Comparison of ENCODE assay signal across 15 mouse cellular contexts in the genomic region with DNA sequence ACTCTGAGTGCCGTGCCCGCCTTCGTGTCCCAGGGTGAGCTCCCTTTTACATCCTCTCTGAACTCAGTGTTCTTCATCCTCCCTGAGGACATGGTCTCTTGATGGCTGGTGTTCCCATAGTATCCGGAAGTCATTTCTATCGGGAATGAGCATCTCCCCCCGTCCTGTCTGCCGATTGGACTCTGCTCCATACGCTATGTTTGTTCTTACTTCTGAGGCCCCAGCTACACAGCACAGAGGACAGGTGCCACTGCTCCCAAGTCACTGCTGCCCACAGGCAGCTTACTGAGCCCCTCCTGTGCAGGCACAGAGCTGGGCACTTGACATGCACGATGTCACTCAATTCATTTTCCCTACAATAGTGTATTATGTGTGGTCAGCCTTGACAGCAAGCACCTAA. TPM values are rescaled to one million over a fixed set of nuclear protein-coding genes. Genes with fewer than 3 reads are reported as not detected.
A peak's percentile ranks its signal among the peaks of the same experiment; 100 is the strongest.
DNase-seq lines count a peak whose midpoint lies in the region; ATAC-seq lines count a peak whose summit lies in the region.
"Had no signal": no experiment of that assay in that cellular context is flagged by ENCODE, and none has a peak within 500 bp of the region (broad histone marks: within the 10 kb centered on the region; RNA-seq: fewer than 3 reads in every experiment).

No protein-coding gene starts in this region.

- no peak overlapping the region for H3K4me3 ChIP-seq in heart, embryonic 12.5 days
- H3K4me3 ChIP-seq in lung, embryonic 16.5 days (ENCODE audit: low read length), result no peak overlapping the region
- H3K4me3 ChIP-seq in hindbrain, embryonic 15.5 days, result no peak overlapping the region
- H3K4me3 ChIP-seq: left cerebral cortex, adult 2 months; limb, embryonic 15.5 days; stomach, embryonic 15.5 days had no signal

- no peak overlapping the region for H3K9ac ChIP-seq in heart, embryonic 12.5 days
- H3K9ac ChIP-seq in lung, embryonic 16.5 days (ENCODE audit: low read length), result no peak overlapping the region
- no peak overlapping the region for H3K9ac ChIP-seq in hindbrain, embryonic 15.5 days
- H3K9ac ChIP-seq: limb, embryonic 15.5 days; stomach, embryonic 15.5 days had no signal

- DNase-seq in heart, adult 11 months, result no peak
- no peak for DNase-seq in lung, postnatal 4 days
- DNase-seq in lung, postnatal 36 days, result peak; percentile 45
- no peak for DNase-seq in gastrocnemius, postnatal 10 days
- DNase-seq in adrenal gland, adult 2 months, result no peak
- DNase-seq: B cell, adult 2 months; right cerebral cortex, postnatal 4 days; thymus, postnatal 14 days had no signal

- H3K4me1 ChIP-seq in heart, embryonic 12.5 days (replicated peaks), result peaks cover 40% of the 10 kb centered on the region
- peaks cover 31% of the 10 kb centered on the region for H3K4me1 ChIP-seq in lung, embryonic 16.5 days (replicated peaks; ENCODE audit: control insufficient read depth, insufficient read depth, low read length)
- peaks cover 70% of the 10 kb centered on the region for H3K4me1 ChIP-seq in hindbrain, embryonic 15.5 days (replicated peaks)

- WGBS in heart, embryonic 12.5 days, result 67% methylated on average over 9 of the region's 9 CpGs
- 54% methylated on average over 9 of the region's 9 CpGs for WGBS in lung, embryonic 16.5 days
- WGBS in hindbrain, embryonic 15.5 days, result 69% methylated on average over 9 of the region's 9 CpGs

- no peaks in the 10 kb centered on the region for H3K9me3 ChIP-seq in heart, embryonic 12.5 days (replicated peaks)
- H3K9me3 ChIP-seq in lung, embryonic 16.5 days (ENCODE audit: control insufficient read depth, low read length), result no peaks in the 10 kb centered on the region
- no peaks in the 10 kb centered on the region for H3K9me3 ChIP-seq in hindbrain, embryonic 15.5 days
- H3K9me3 ChIP-seq: limb, embryonic 15.5 days; stomach, embryonic 15.5 days had no signal

- ATAC-seq in heart, embryonic 12.5 days (ENCODE audit: insufficient number of reproducible peaks, low FRiP score), result no peak
- peak; percentile 18; the same call in 1 of the 2 replicates for ATAC-seq in lung, embryonic 16.5 days (ENCODE audit: low read depth)
- ATAC-seq in hindbrain, embryonic 15.5 days (ENCODE audit: low FRiP score, low read depth), result no peak

- H3K27ac ChIP-seq in heart, embryonic 12.5 days (ENCODE audit: poor library complexity, severe bottlenecking), result no peak overlapping the region
- H3K27ac ChIP-seq in lung, embryonic 16.5 days (ENCODE audit: low read length), result peak overlapping the region; percentile 80
- H3K27ac ChIP-seq in hindbrain, embryonic 15.5 days (replicated peaks), result peak overlapping the region; percentile 41; the same call in 1 of the 2 replicates
- H3K27ac ChIP-seq: left cerebral cortex, adult 2 months; limb, embryonic 15.5 days; stomach, embryonic 15.5 days had no signal

- no peaks in the 10 kb centered on the region for H3K36me3 ChIP-seq in heart, embryonic 12.5 days
- no peaks in the 10 kb centered on the region for H3K36me3 ChIP-seq in lung, embryonic 16.5 days (ENCODE audit: control insufficient read depth, insufficient read depth, low read length)
- H3K36me3 ChIP-seq in hindbrain, embryonic 15.5 days, result 0 out of 2 replicates have a peak, but pooled peaks cover 4% of the 10 kb centered on the region
- H3K36me3 ChIP-seq: limb, embryonic 15.5 days; stomach, embryonic 15.5 days had no signal

- H3K27me3 ChIP-seq in heart, embryonic 12.5 days (replicated peaks), result peaks cover 7% of the 10 kb centered on the region
- H3K27me3 ChIP-seq in lung, embryonic 16.5 days (ENCODE audit: control insufficient read depth, insufficient read depth, low read depth, low read length), result no peaks in the 10 kb centered on the region
- no peaks in the 10 kb centered on the region for H3K27me3 ChIP-seq in hindbrain, embryonic 15.5 days
- H3K27me3 ChIP-seq: stomach, embryonic 15.5 days had no signal

- H3K4me2 ChIP-seq in heart, embryonic 12.5 days, result peak overlapping the region; percentile 24
- no peak overlapping the region for H3K4me2 ChIP-seq in lung, embryonic 16.5 days (ENCODE audit: low read depth, low read length)
- H3K4me2 ChIP-seq in hindbrain, embryonic 15.5 days, result no peak overlapping the region
- H3K4me2 ChIP-seq: limb, embryonic 15.5 days had no signal

RNA-seq across cellular contexts. Expression of gene Mapre3, which starts 45.4 kb away (rescaled TPM):
- 18.3 and 19.6 TPM in 2 replicates for polyA plus RNA-seq in heart, embryonic 12.5 days (2016; fragmentation: Nextera tagmentation; extraction: Ambion mirVana)
- polyA plus RNA-seq in lung, embryonic 16.5 days (2015; fragmentation: Nextera tagmentation; extraction: Ambion mirVana), result 22.4 and 25.4 TPM in 2 replicates
- 138 and 157 TPM in 2 replicates for polyA plus RNA-seq in hindbrain, embryonic 15.5 days (2015; fragmentation: Nextera tagmentation; extraction: Ambion mirVana)
- 10 to 100 TPM; 65.0 to 81.1 TPM for total RNA-seq in gastrocnemius, postnatal 10 days (2021)
- 10 to 100 TPM; 60.0 to 79.0 TPM for total RNA-seq in adrenal gland, adult 2 months (2021)
- polyA plus RNA-seq in adrenal gland, adult 2 months (2012; rRNA removed), result 103 and 134 TPM in 2 replicates
- total RNA-seq: monocyte, adult 5-6 weeks had no signal

RNA-seq across cellular contexts. Expression of gene Dpysl5, which starts 57.7 kb away (rescaled TPM):
- 3.6 and 4.4 TPM in 2 replicates for polyA plus RNA-seq in heart, embryonic 12.5 days (2016; fragmentation: Nextera tagmentation; extraction: Ambion mirVana)
- polyA plus RNA-seq in lung, embryonic 16.5 days (2015; fragmentation: Nextera tagmentation; extraction: Ambion mirVana), result 4.7 and 4.8 TPM in 2 replicates
- polyA plus RNA-seq in hindbrain, embryonic 15.5 days (2015; fragmentation: Nextera tagmentation; extraction: Ambion mirVana), result 208 and 265 TPM in 2 replicates
- total RNA-seq in gastrocnemius, postnatal 10 days (2021), result 1 to 10 TPM; 2.7 to 3.2 TPM
- total RNA-seq in adrenal gland, adult 2 months (2021), result 1 to 10 TPM in 1 of 2 experiments, under 1 TPM in 1; 0.92 to 2.3 TPM
- 0.62 and 0.98 TPM in 2 replicates for polyA plus RNA-seq in adrenal gland, adult 2 months (2012; rRNA removed)

Comparison
In these comparisons a context has a peak if more than half of its experiments do, and no peak if none do; other contexts are left out.
1. RNA of gene Dpysl5, which starts 57.7 kb away (polyA plus RNA-seq): 208 to 265 TPM in hindbrain, embryonic 15.5 days; 4.7 to 4.8 TPM in lung, embryonic 16.5 days, 3.6 to 4.4 TPM in heart, embryonic 12.5 days and 0.62 to 0.98 TPM in adrenal gland, adult 2 months; every median in the first group is over 10 times any median in the second.